Mouse (Mus musculus) bone marrow, adult 2 months (tissue): ENCODE results near the gene Gnat1.

Source experiments
- CTCF ChIP-seq: fragments of 200-500 bp; IDR thresholded peaks from 2 replicates; pipeline ENCODE4 v1.5.1; 2011; ENCODE audit warnings: low read length, control low read depth; ENCODE audit not compliant: control insufficient read depth, insufficient read depth
- POLR2A ChIP-seq: fragments of 200-500 bp; IDR thresholded peaks from 2 replicates; pipeline ENCODE4 v1.6.1; 2011; ENCODE audit warnings: low read depth, mild to moderate bottlenecking, control low read depth, low read length, borderline replicate concordance; ENCODE audit not compliant: control insufficient read depth

GRCm38 (mm10) chr9:107697811-107698521, 18.5 kb upstream of the Gnat1 start:
- no peak for TF ChIP-seq CTCF
- TF ChIP-seq POLR2A, result no peak
